Mouse (Mus musculus) large intestine, adult 2 months (tissue): ENCODE measurements around the gene Nacc2. TPM values are rescaled to one million over a fixed set of nuclear protein-coding genes. Genes with fewer than 3 reads are reported as not detected.
A peak's percentile ranks its signal among the peaks of the same experiment; 100 is the strongest.

Source experiments
- DNase-seq: peaks from one replicate; pipeline ENCODE4 v3.0.0-alpha.2; 2012; ENCODE audit warnings: low read depth, low spot score
- WGBS: fragments of 180-500 bp; shearing (Covaris S2); methylation state at CpG from one replicate; pipeline ENCODE4 v1.1.7; 2018; 5-methylcytosine and 5-hydroxymethylcytosine counted together
- polyA plus RNA-seq: library from polyadenylated mRNA; depleted of rRNA; stranded (reverse); fragments of >200 nt; gene quantifications from 2 replicates; pipeline ENCODE4 v1.2.3, GENCODE M21; 2012

Gene Nacc2
- polyA plus RNA-seq, 1 experiment = 14.1 TPM

- WGBS = 80% methylated on average over 8 of the region's 8 CpGs
- DNase-seq = no peak
Observed at GRCm38 (mm10) chr2:26107011-26107410, 16.0 kb downstream of the Nacc2 start.

- WGBS = 71% methylated on average over 2 of the region's 2 CpGs
- DNase-seq = no peak
Observed at GRCm38 (mm10) chr2:26106233-26106632, 16.8 kb downstream of the Nacc2 start.

DNA sequence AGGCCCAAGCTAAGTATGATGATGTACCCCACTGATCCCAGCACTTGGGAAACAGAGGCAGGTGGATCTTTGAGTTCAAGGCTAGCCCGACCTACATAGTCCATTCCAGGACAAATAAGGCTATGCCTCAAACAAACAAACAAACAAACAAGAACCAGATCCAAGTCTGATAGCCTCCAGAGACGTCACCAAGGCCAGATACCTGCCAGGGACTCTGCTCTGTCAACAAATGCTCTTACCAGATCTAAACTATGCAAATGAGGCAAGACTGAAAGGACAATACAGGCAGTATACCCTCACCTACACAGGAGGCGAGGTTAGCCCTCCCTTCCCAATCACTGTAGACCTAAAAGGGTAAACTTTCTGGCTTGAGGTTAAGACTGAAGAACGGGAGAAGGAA lies 22.7 kb downstream of the Nacc2 start:
- WGBS = 70% methylated on average over 4 of the region's 4 CpGs

DNA sequence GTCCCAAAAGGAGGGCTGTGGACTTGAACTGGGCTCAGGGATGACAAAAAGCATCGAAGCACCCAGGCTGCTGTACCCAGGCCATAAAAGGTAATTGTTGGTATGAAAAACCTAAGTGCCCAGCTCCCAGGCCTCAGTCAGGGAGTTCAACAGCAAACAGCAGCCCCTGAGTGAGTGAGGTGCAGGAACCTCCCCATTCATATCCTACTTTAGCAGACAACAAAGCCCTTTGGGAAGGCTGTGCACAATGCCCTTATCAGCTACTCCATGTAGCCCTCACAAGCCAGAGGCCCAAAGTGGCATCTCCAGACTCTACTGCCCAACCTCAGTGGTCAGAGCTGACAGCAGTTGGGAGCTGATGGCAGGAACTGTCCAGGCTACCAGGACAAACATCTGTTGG lies 23.2 kb downstream of the Nacc2 start:
- WGBS = 53% methylated on average over 1 of the region's 1 CpGs
- no peak for DNase-seq

More for the DNA sequence above, 22.7 kb downstream of the Nacc2 start:
- no peak for DNase-seq

DNA sequence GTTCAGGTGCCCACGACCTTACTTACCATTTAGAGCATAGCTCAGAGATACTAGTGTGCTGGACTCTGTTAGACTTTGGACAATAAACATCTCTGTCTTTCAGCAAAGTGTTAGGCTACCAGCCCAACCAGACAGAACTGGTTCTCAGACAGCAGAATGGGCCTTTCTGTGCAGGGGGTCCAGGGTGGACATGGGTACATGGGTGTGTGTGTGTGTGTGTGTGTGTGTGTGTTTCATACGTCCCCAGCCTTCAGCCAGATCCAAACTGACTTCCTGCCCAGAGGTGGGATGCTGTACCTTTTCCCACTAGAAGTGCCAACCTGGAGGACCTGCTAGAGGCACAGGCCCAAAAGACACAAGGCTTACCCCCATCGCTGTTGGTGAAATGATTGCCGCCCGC lies 23.8 kb downstream of the Nacc2 start:
- WGBS = 81% methylated on average over 5 of the region's 5 CpGs
- no peak for DNase-seq

DNA sequence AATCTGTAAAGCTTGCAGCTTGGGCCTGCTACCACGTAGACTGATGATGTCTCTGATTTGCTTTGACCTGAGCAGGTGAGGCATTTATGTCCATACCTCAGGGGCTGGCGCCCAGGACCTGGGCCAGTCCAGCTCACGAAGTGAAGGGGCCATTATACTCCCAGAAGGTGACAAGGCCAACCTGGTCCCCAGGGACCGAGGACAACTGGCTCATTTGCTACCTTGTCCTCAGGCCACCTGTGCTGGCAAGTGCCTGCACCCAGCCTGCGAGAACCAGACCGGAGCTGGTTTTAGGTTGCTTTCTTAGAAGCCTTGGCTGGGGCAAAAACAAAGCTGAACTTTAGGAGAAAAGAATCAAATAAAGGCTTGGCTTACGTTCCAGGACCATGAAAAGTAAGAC lies 29.1 kb downstream of the Nacc2 start:
- 92% methylated on average over 7 of the region's 7 CpGs for WGBS
- DNase-seq = no peak

DNA sequence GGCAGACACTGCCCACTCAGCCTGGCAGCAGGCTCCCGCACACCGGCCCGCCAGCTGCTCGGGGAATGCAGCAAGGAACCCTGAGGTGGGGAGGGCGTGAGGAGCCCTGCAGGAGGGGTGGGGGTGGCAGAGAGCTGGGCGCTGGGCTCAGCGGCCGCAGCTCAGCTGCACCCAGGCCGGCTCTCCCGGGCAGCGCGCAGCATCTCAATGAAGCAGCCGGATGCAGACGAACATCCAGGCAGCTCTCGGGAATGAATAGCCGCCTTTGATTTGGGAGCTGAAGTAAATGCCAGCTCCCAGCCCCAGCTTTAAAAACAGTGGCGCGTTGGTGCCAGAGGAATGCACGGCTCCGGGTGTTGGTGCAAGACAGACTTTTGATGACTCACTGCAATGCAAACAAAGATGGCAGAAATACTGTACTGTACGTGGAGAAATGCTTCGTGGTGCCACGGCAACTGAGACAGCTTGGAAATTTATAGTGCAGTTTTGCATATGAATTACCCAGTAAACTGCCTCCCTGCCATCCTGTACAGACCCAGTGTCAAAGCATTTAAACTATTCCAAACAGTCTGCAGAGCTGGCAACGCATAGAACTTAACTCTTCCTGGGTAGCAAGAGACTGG lies 31.1 kb downstream of the Nacc2 start:
- 3% methylated on average over 24 of the region's 24 CpGs for WGBS
- peak; percentile 73 for DNase-seq

- WGBS = 15% methylated on average over 39 of the region's 39 CpGs
- no peak for DNase-seq
Observed at GRCm38 (mm10) chr2:26090876-26091770, 31.9 kb downstream of the Nacc2 start.

GRCm38 (mm10) chr2:26089005-26089404 lies 34.0 kb downstream of the Nacc2 start:
- no peak for DNase-seq
- 91% methylated on average over 2 of the region's 2 CpGs for WGBS

DNA sequence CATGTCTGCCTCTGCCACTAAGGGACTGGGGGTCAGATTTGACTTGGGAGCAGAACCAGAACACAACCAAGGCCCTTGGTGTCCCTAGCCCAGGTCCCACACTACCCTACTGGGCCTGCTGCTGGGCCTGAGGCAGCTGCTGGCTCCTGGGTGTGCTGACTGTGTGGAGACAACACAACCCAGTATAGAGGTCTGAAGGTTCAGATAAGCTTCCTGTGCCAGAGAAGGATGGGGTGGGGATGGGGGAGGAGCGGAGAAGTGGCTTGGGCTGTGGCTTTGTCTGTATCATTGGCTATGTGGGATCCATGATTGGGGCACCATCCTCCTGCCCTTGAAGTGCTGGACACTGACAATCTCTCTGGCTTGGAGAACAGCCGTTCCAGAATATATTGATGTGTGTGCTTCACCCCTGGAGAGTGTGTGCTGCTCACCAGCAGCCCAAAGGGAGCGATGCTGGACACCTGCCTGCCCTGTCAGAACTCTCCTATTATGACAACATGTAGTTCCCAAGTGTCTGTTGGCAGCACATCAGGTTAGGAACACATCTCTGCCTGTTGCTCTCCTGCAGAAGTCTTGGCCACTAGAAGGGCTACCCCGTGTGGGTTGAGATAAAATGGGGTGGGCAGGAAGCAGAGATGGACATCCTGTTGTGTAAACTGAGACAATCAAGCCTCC lies 36.0 kb downstream of the Nacc2 start:
- no peak for DNase-seq
- 79% methylated on average over 4 of the region's 4 CpGs for WGBS

- 88% methylated on average over 4 of the region's 4 CpGs for WGBS
- no peak for DNase-seq
Observed at GRCm38 (mm10) chr2:26086505-26086904, 36.5 kb downstream of the Nacc2 start.

GRCm38 (mm10) chr2:26082883-26083282 lies 40.1 kb downstream of the Nacc2 start:
- no peak for DNase-seq
- WGBS = 79% methylated on average over 4 of the region's 4 CpGs

DNA sequence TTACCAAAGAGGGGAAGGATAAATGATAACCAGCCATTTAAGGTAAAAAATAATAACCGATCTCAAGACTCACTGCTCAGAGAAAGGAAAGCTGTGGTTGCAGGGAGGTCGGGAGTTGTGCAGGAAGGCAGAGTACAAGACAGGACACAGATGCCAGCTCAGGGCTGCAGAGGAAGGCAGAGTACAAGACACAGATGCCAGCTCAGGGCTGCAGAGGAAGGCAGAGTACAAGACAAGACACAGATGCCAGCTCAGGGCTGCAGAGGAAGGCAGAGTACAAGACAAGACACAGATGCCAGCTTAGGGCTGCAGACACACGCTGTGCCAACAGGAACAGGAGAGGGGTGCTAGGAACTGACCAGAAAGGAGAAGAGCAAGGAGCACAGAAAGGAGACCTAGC lies 42.2 kb downstream of the Nacc2 start:
- 80% methylated on average over 3 of the region's 3 CpGs for WGBS

GRCm38 (mm10) chr2:26079409-26079808 lies 43.6 kb downstream of the Nacc2 start:
- no peak for DNase-seq

More for the DNA sequence above, 42.2 kb downstream of the Nacc2 start:
- no peak for DNase-seq

GRCm38 (mm10) chr2:26077068-26077467 lies 46.0 kb downstream of the Nacc2 start:
- DNase-seq = no peak
- WGBS = 82% methylated on average over 4 of the region's 4 CpGs

More at GRCm38 (mm10) chr2:26079409-26079808, 43.6 kb downstream of the Nacc2 start:
- WGBS = 86% methylated on average over 4 of the region's 4 CpGs

GRCm38 (mm10) chr2:26076121-26076520 lies 46.9 kb downstream of the Nacc2 start:
- 57% methylated on average over 2 of the region's 2 CpGs for WGBS
- DNase-seq = no peak

DNA sequence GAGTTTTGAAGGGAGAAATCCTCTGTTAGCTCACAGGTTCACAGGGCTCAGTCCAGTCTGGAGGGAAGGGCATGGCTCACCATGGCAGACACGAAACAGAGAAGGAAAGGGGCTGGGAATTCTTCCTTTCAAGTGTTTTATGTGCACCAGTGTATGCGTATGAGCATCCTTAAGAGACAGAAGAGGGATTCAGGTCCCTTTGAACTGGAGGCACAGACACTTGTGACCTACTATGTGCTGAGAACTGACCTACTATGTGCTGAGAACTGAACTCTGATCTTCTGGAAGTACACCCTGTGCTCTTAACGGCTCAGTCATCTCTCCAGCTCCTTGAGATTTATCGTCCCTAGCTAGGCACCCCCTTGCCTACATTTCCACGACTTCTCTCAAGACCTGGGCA lies 48.5 kb downstream of the Nacc2 start:
- 92% methylated on average over 5 of the region's 5 CpGs for WGBS
- DNase-seq = no peak

DNA sequence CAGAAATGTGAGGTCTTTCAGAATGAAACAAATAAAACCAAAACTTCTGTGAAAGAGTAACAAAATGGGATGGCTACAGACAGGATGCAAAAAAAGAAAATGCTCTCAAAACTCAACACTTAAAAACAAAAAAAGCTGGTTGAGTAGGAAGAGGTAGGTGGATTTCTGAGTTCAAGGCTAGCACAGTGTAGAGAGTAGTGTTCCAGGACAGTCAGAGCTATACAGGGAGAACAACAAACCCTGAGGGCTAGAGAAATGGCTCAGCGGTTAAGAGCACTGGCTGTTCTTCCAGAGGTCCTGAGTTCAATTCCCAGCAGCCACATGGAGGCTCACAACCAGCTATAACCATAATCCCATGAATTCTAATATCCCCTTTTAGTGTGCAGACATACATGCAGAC lies 54.4 kb downstream of the Nacc2 start:
- 91% methylated on average over 1 of the region's 1 CpGs for WGBS
- DNase-seq = no peak

GRCm38 (mm10) chr2:26068175-26068574 lies 54.8 kb downstream of the Nacc2 start:
- DNase-seq = no peak

DNA sequence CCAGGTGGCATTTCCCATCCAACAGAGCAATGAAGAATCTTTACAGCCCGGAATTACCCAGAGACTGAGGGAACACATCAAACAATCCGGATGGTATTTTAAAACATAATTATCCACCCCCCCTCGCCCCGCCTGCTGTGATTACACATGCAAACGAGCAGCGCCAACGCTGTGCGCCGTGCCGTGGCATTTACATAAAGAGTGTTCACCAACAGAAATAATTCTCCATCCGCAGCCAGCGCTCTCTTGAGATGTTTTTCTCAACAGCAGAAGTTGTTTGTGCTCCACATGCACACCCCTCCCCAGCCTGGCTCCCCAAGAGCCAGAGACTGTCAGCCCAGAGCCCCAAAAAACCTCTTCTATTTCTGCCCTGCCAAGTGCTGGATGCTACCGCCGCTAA lies 56.5 kb downstream of the Nacc2 start:
- WGBS = 42% methylated on average over 14 of the region's 14 CpGs
- no peak for DNase-seq

More at GRCm38 (mm10) chr2:26068175-26068574, 54.8 kb downstream of the Nacc2 start:
- 73% methylated on average over 7 of the region's 7 CpGs for WGBS
